Mouse (Mus musculus) bone marrow, adult 2 months (tissue): Measurements from ENCODE around the gene Fgfr2.

Source experiments
- CTCF ChIP-seq: fragments of 200-500 bp; IDR thresholded peaks from 2 replicates; pipeline ENCODE4 v1.5.1; 2011; ENCODE audit warnings: low read length, control low read depth; ENCODE audit not compliant: control insufficient read depth, insufficient read depth
- POLR2A ChIP-seq: fragments of 200-500 bp; IDR thresholded peaks from 2 replicates; pipeline ENCODE4 v1.6.1; 2011; ENCODE audit warnings: low read depth, mild to moderate bottlenecking, control low read depth, low read length, borderline replicate concordance; ENCODE audit not compliant: control insufficient read depth

DNA sequence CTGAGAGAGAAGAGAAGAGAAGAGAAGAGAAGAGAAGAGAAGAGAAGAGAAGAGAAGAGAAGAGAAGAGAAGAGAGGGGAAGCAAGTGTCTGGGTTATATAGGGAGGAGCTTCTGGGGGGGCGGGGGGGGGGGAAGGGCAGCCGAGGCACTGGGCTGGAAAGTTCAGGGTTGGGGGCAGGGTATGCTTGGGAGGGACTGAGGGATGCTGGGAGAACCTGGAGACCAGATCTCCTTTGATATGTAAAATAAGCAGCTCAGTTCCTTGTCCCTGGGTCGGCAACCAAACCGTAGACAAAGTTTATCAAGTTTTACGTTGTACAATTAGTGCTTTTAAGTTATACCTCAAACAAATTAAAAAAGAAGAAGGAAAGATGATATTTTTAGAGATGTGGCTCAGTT, 2263.2 kb downstream of the Fgfr2 start:
- TF ChIP-seq CTCF (no peak), POLR2A (no peak)
